Mouse (Mus musculus) forelimb bud, embryonic 11.5 days (tissue): ENCODE measurements at regions not wholly inside any gene's neighbourhood (a gene's known extent, or its start where the extent isn't known, plus 50 kb on each side); places are given as distances from the start of the nearest gene placed in this dataset.
A peak's percentile ranks its signal among the peaks of the same experiment; 100 is the strongest.

Experiments used
- DNase-seq: peaks from one replicate; pipeline ENCODE4 v3.0.0-alpha.2; 2012; ENCODE audit warnings: low read depth, low spot score

DNA sequence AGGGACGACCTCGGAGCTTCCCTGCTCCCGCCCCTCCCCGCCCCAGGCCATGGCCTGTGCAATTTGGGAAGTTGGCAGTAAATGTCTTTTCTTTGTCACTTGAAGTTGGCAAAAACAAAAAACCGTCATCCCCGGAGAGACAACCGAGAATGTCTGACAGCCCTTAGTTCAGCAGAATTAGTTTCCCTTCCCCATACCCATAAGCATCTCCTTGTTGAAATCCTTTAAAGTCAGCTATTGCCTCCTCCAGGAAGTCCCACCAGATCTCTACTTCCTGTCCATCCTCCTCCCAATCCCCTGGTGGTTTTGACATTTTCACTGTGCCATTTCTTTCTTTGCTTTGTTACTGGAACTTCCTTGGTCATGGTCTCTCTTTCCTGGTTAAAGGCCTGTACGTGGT, 54.8 kb downstream of the Foxb1 start:
- DNase-seq: no peak

GRCm38 (mm10) chr9:69705071-69705470, 55.7 kb downstream of the Foxb1 start:
- no peak for DNase-seq

GRCm38 (mm10) chr9:69703731-69704130, 57.0 kb downstream of the Foxb1 start:
- no peak for DNase-seq

GRCm38 (mm10) chr9:69702156-69702928, 58.4 kb downstream of the Foxb1 start:
- no peak for DNase-seq

DNA sequence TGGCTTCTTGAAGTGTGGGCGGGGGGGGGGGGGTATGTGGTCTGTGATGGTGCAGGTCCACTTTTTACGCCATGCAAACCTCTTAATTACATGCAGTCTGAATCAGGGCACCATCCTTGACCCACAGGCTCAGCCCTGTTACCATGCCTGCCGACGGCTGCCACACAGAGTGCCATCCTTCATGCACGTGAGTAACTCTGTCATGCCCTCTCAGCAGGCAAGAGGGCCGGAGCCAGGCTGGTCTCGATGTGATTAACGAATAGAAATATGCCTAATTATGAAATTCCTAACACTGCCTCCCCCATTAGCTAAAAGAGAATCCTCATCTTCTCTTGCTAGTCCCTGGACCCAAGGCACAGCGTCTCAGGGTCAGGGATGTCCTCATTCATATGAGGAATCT, 60.0 kb downstream of the Foxb1 start:
- DNase-seq: no peak

DNA sequence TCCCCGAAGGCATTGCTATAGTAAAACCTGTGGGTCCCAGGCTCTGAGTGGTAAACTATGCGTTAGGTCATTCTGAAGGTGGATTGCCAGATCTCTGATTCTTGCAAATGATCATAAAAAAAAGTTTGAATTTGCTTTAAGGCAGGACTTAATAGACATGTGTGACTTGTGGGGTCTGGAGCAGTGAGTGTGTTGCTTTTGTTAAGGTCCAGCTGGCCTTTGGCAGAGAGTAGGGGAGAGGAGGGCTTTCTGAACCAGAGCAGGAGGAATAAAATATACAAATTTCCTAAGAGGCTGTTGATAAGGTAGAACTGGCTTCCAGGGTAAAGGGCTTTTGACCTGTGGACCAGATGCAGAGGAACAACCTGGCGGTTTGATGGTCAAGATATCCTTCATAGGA, 69.0 kb downstream of the Foxb1 start:
- DNase-seq: no peak

GRCm38 (mm10) chr9:69687349-69688123, 73.2 kb downstream of the Foxb1 start:
- peak; percentile 62 for DNase-seq

DNA sequence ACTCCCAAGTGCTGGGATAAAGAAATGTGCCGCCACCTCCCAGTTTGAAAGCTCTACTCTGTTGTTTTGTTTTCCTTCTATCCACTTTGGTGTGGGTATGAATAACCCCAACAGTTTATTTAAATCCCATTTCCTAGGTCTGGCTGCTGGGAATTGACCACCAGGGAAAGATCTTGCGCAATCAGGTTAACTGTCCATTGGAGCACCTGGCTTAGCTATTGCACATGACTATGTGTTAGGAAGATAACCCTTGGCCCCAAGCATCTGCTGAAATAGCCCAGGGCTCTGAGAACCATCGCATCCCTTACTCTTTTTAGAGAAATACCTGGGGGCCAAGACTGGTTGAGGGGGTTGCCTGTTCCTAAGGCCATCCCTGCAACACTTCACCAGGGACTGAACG, 74.0 kb downstream of the Foxb1 start:
- no peak for DNase-seq

DNA sequence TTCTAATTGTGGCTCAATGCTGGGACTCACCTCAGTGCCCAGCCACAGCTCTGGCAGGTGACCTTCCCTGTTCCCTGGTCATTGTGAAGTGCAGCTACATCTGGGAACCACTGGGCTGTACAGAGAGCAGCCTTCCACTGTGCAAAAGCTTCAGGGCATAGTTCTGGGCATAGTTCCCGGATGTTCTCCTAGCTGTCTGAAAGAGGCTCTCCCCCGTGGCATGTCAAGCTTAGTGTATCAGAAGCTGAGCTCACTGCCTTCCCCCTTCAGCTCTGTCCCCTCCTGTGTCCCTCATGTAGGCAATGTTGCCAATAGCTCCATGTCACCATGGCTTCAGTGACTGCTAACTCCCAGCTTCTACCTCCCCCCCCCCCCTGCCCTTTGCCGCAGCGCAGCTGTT, 75.1 kb downstream of the Foxb1 start:
- DNase-seq: no peak

- DNase-seq: peak; percentile 66
These were observed 79.1 kb downstream of the Foxb1 start for GRCm38 (mm10) chr9:69681372-69682213.

DNA sequence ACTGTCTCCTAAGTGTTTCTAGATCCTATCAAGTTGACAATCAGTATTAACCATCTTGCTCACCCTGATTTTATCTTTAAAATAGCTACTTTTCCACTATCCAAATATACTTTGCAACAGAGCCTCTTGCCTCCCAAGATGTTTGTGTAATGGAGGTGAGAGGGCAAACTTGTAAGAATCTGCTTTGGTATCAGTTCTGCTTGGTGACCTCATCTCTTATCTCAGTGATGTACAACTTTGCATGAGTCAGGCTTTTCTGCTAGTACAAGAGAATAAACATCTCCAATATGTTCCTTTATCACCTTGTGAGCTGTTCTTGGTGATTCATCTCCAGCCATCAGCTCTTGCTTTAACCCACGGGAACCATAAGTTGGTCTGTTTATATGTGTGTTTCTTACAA, 82.1 kb downstream of the Foxb1 start:
- DNase-seq: no peak

DNA sequence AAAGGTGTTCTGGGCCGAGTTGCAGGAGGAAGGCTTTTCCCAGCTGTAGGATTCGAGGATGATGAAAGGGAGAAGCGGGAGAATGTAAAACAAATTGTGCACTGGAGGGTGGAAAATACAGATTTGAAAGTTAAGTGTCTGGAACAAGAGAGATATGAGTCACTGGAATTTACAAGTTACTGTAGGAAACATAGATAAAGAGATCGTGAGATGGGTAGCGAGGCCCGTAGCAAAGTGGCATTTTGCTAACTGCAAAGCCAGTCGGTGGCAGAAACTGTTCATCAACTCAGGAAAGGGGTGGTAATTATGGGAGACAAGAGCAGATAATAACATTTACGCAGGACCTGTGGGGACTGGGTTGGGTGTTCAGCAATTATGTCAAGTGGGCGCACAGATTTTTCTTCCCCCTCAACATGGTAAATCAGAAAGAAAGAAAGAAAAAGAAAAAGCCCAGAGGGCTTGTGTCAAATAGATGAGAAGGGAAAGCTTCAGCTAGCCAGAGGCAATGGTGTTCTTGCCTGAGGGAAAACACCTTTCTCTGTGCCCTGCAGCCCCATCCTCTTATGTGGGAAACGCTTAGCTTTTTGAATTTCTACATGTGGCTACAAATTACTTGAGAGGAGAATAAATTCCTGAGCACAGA, 87.2 kb downstream of the Foxb1 start:
- no peak for DNase-seq

DNA sequence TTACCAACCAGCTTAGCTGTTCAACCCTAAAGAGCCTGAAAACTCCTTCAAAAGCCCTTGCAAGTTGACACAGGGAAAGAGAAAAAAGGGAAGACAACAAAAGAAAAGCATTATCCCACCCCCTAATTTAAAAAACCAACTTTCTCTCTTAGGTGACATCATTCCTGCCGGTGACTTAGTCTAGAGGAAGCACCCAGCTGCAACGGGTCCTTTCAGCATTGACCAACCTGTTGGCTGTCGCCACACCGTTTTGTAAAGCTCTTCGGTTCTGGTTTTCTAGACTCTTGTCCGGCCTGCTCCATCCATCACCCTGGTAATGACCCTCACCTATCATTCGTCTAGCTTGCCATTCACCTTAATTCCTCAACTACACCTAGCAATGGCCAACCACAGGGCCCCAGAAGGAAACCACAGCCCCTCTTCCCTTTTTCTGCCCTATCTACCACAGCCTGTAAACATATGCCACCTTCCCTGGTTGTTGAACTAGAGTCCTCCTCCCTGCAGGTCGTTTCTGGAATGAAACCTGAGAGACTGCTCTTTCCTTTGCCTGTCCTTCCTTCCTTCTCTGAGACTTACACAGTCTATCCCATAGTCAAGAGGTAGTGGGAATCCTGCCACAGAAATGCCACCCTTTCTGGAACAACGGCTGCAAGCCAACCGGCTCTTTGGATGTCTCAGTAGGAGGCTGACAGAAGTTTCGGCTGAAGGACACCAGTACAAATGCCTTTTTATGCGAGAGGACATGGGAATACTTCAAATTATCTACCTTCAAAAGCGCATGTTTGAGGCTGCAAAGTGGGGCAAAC, 87.9 kb downstream of the Foxb1 start:
- DNase-seq: no peak

GRCm38 (mm10) chr9:69671199-69671598, 89.5 kb downstream of the Foxb1 start:
- DNase-seq: no peak

DNA sequence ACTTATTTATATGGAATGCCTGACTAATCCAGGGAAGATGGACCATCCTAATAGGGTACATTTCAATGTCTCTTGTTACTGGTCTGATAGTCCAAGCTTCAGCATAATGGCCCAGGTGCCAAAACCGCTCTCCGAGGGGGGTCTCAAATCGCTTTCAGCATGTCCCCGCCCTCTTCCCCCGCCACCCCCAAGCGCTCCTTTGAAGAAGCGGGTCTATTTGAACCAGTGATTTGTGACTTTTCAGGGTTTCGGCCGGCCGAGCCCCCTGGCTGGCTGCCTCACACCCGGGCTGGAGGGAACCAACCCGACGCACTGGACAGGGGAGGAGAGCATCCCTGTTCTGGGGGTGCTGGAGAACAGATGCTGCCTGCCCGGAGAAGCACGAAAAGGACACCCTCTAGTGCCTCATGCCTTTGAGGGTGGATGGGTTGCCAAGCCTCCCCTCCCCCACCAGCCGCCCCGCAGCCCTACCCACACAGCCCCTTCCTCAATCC, 90.1 kb downstream of the Foxb1 start:
- DNase-seq: no peak

GRCm38 (mm10) chr9:69669611-69670550, 90.9 kb downstream of the Foxb1 start:
- no peak for DNase-seq

DNA sequence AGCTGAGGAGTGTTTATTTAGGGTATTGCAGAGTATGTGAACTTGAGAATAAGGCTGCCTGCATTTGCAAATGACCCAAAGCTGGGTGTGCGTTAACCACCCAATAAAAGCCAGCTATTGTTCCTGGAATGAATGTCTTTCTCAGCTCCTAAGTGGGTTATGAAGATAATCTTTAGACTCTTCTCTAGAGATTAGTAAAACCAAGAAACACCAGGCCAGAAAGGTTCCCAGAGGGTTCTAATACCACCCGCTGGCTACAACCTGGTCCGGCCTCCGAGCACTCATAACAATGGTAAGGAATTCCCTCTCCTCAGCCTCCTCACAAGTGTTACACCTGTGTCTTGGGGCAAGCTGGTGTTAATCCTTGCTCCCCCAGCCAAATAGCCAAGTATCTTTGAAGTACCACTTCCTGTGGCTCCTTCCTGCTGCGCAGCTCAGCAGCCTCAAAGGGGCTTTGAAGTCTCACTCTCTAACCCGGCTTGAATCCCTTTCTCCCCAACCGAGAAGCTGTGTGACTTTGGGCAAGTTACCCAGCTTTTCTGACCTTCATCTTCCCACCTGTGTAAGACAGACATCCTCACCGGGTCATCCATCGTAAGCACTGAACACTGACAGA, 92.2 kb downstream of the Foxb1 start:
- DNase-seq: no peak

GRCm38 (mm10) chr9:69667064-69667533, 93.6 kb downstream of the Foxb1 start:
- DNase-seq: no peak

GRCm38 (mm10) chr9:69664201-69664600, 96.5 kb downstream of the Foxb1 start:
- no peak for DNase-seq
